Mouse (Mus musculus): ENCODE results near the gene Setd2.

DNA sequence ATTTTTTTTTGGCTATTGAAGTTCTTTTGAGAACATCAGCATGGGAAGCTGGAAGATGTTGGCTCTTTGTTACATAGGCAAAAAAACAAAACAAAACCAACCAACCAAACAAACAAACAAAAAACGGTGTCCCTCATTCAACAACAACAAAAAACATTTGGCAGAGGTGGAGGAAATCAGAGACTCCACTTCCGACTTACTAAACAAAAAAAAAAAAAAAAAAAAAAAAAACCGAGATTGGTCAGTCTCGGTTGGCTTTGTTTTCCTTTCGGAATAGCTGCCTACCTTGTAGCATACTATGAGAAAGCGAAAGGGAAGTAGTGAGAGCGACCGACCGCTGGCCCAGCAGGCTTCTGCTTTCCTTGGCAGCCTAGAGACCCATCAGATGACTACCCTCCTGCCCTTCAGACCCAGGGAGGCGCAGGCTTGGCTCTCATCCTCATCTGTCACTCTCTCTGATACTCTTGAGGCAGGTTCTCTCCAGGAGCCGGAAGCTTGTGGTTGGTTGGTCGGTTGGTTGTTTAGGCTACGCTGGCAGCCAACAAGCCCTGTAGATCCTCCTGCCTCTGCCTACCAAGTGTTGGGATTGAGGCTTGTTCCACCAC, 125.2 kb downstream of the Setd2 start:
- TF ChIP-seq MAX (IDR thresholded peaks at IDR 0.05) (no peak), CEBPB (IDR thresholded peaks at IDR 0.05; ENCODE audit: low read depth) (no peak)

Measured in C2C12 (cell line).